Mouse (Mus musculus): ENCODE results near the gene Actc1.

GRCm38 (mm10) chr2:114008321-114008720, 45.0 kb downstream of the Actc1 start:
- no peak for TF ChIP-seq CTCF (IDR thresholded peaks at IDR 0.05; ENCODE audit: extremely low read depth, insufficient read depth, low read length)
- no peak for TF ChIP-seq POLR2A (IDR thresholded peaks at IDR 0.05; ENCODE audit: extremely low read depth, insufficient read depth, low read length)

Measured in cortical plate, adult 2 months (tissue).